Comparison of ENCODE assay signal across 19 mouse cellular contexts in genomic region chr14:29769486-29769885, GRCm38 (mm10). TPM values are rescaled to one million over a fixed set of nuclear protein-coding genes. Genes with fewer than 3 reads are reported as not detected.
DNase-seq lines count a peak whose midpoint lies in the region; TF ChIP-seq lines count a peak whose summit lies in the region.
"Had no signal": no experiment of that assay in that cellular context is flagged by ENCODE, and none has a peak within 500 bp of the region (broad histone marks: within the 10 kb centered on the region; RNA-seq: fewer than 3 reads in every experiment).

No protein-coding gene starts in this region.

- H3K9me3 ChIP-seq in E14TG2a.4 (ENCODE audit: low read length) = peaks cover 65% of the 10 kb centered on the region
- H3K9me3 ChIP-seq: embryonic facial prominence, embryonic 12.5 days; forebrain, embryonic 13.5 days; heart, embryonic 15.5 days; hindbrain, embryonic 15.5 days had no signal

- H3K27ac ChIP-seq in left cerebral cortex, adult 2 months = no peak overlapping the region
- H3K27ac ChIP-seq: embryonic facial prominence, embryonic 12.5 days; forebrain, embryonic 13.5 days; heart, embryonic 15.5 days; hindbrain, embryonic 15.5 days had no signal

- TF ChIP-seq CTCF in left cerebral cortex, adult 2 months (IDR thresholded peaks at IDR 0.05) = no peak
- TF ChIP-seq CTCF in E14TG2a.4 (conservative IDR thresholded peaks at IDR 0.05; ENCODE audit: low read length) = no peak

- no peak overlapping the region for H3K4me3 ChIP-seq in left cerebral cortex, adult 2 months
- H3K4me3 ChIP-seq in E14TG2a.4 (replicated peaks; ENCODE audit: low read length) = peak overlapping the region; percentile 17; the same call in 1 of the 2 replicates
- H3K4me3 ChIP-seq: embryonic facial prominence, embryonic 12.5 days; forebrain, embryonic 13.5 days; heart, embryonic 15.5 days; hindbrain, embryonic 15.5 days had no signal

- H3K27me3 ChIP-seq in E14TG2a.4 (ENCODE audit: insufficient read depth, low read length) = no peaks in the 10 kb centered on the region
- H3K27me3 ChIP-seq: embryonic facial prominence, embryonic 12.5 days; forebrain, embryonic 13.5 days; heart, embryonic 15.5 days; hindbrain, embryonic 15.5 days had no signal

- intact Hi-C loops in heart, postnatal 36 days (cut with DNase I) = no loop called here
- intact Hi-C loops in left cerebral cortex, postnatal 14 days (cut with DNase I) = no loop called here
- intact Hi-C loops in left cerebral cortex, adult 2 months (cut with DNase I) = loop anchor here (2.0 to 5.0 kb wide), 3 partner anchors 47 to 97 kb away; partner anchors contain the start of gene Cacna2d3

- no peaks in the 10 kb centered on the region for H3K36me3 ChIP-seq in E14TG2a.4 (ENCODE audit: insufficient read depth, low read length)
- H3K36me3 ChIP-seq: embryonic facial prominence, embryonic 12.5 days; heart, embryonic 15.5 days; hindbrain, embryonic 15.5 days had no signal

- DNase-seq in heart, adult 11 months = peak; percentile 61
- DNase-seq in heart, postnatal 36 days = no peak
- peak; percentile 33 to 43 for DNase-seq in left cerebral cortex, postnatal 14 days (ENCODE audit: low spot score in 2 of 2)
- DNase-seq in left cerebral cortex, adult 2 months (ENCODE audit: extremely low spot score in 1 of 2, low spot score in 2 of 2) = no peak
- DNase-seq in brain, adult 2 months (ENCODE audit: low read depth, low spot score) = peak; percentile 80
- DNase-seq in gastrocnemius, adult 18-20 months (ENCODE audit: low spot score) = no peak
- no peak for DNase-seq in ovary, adult 18-20 months (ENCODE audit: low spot score)
- DNase-seq: adrenal gland, postnatal 10 days; cerebellum, adult 11-12 months; cerebellum, adult 9-10 months; cerebellum, postnatal 25 days; gastrocnemius, postnatal 36 days; heart, adult 18-20 months had no signal

- H3K4me1 ChIP-seq in E14TG2a.4 (replicated peaks; ENCODE audit: low read depth, low read length) = no peaks in the 10 kb centered on the region
- H3K4me1 ChIP-seq: embryonic facial prominence, embryonic 12.5 days; forebrain, embryonic 13.5 days; heart, embryonic 15.5 days; hindbrain, embryonic 15.5 days had no signal

RNA-seq across cellular contexts. Expression of gene Cacna2d3, which starts 47.8 kb away (rescaled TPM):
- total RNA-seq in heart, postnatal 36 days (2021) = 1 to 10 TPM in 1 of 2 experiments, under 1 TPM in 1; 0.47 to 1.2 TPM
- total RNA-seq in left cerebral cortex, postnatal 14 days (2021) = 100 to 1,000 TPM; 117 to 127 TPM
- 100 to 1,000 TPM; 112 to 115 TPM for total RNA-seq in left cerebral cortex, adult 2 months (2021)
- total RNA-seq in gastrocnemius, adult 18-20 months (2021) = under 1 TPM; 0.73 to 0.85 TPM
- total RNA-seq: MEL had no signal

Comparison
In these comparisons a context has a peak if more than half of its experiments do, and no peak if none do; other contexts are left out.
1. DNase-seq: peak in heart, adult 11 months (single experiment), left cerebral cortex, postnatal 14 days (2 of 2) and brain, adult 2 months (single experiment); none in heart, postnatal 36 days (0 of 2), left cerebral cortex, adult 2 months (0 of 2), gastrocnemius, adult 18-20 months (single experiment) and ovary, adult 18-20 months (single experiment).
2. RNA of gene Cacna2d3, which starts 47.8 kb away (total RNA-seq): 117 to 127 TPM in left cerebral cortex, postnatal 14 days and 112 to 115 TPM in left cerebral cortex, adult 2 months; 0.47 to 1.2 TPM in heart, postnatal 36 days and 0.73 to 0.85 TPM in gastrocnemius, adult 18-20 months; every median in the first group is over 10 times any median in the second.